Mouse (Mus musculus): ENCODE data around the gene Gm20518.

- TF ChIP-seq CTCF (IDR thresholded peaks at IDR 0.05; ENCODE audit: low read depth) (peak; percentile 69), EP300 (IDR thresholded peaks at IDR 0.05; ENCODE audit: low read depth) (no peak)
These were observed 79.4 kb downstream of the Gm20518 start for GRCm38 (mm10) chr16:17812120-17812519.

Measured in liver, embryonic 14.5 days (tissue).